Mouse (Mus musculus) right cerebral cortex, postnatal 4 days (tissue): ENCODE data around the gene D330020A13Rik.
A peak's percentile ranks its signal among the peaks of the same experiment; 100 is the strongest.

Source experiments
- DNase-seq: peaks from one replicate; pipeline ENCODE4 v3.0.0-alpha.2; 2022

Gene D330020A13Rik

DNA sequence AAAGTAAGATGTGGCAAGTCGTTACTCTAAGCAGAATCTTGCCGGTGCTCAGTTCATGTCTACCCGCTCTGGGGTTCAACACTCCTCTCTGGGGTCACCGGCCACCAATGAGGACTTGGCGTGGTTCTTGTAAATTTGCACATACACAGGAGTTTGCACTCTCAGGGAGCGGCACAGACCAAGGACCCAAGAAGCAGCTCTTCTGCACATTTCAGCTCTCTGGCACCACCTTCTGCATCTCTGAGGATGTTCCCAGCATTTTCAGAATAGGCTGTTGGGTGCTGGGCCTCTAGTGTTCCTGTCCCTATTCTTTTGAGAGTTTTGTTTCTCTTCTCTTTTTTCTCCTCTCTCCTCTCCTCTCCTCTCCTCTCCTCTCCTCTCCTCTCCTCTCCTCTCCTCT is 7.0 kb downstream of the D330020A13Rik start:
- DNase-seq, result peak; percentile 37

DNA sequence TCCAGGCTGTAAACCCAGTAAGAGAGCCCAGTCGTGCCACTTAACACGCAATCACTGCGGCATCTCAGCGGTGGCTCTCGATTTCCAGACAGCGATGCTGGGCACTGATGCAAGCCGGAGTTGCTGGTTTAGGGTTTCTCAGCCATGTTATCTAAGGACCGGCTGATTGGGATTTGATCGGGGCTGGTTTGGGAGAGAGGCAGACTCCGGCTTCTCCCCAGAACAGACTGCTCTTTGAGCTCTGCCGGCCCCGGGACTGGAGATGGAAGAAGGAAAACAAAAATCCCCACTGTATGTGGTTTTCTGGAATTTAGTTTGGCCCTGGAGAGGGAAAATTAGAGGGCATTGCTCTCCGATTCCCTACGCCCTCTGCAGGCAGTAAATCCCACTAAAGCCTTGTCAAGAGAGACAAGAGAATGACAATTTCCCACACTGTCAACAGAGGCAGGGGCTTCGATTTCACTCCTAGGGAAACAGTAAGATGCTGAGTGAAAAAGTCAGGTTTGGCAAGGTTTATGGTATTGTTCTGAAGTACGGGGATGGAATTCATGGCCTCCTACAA is 8.7 kb downstream of the D330020A13Rik start:
- peak; percentile 24 for DNase-seq

DNA sequence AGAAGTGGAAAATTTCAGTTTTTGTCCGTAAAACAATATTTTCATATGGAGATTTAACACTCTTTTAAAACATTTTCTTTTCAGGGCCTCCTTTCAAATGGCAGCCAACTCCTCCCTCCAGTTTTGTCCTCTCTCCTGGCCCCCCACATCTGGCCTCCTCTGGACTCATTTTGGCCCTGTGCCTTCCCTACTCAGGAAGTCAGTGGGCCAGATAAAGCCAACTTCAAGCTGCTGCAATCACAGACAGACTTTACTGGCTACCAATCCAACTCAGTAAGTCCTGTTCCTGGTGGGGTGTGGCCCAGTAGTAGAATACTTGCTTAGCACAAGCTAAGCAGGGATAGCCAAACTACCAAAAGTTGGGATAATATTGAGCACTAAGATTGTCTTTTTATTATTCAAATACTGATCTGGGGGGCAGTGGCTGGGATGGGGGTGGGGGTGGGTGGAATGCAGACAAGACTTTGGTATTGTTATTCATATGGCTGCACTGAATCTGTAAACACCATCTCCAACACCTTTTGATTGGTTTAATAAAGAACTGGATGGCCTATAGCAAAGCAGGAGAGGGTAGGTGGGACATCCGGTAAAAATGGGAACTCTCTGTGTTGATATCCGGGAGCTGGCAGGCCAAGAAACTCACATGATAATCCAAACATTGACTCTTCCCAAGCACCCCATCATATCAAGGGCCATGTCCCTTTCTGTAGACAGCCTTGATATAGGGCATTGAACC is 12.9 kb downstream of the D330020A13Rik start:
- no peak for DNase-seq

DNA sequence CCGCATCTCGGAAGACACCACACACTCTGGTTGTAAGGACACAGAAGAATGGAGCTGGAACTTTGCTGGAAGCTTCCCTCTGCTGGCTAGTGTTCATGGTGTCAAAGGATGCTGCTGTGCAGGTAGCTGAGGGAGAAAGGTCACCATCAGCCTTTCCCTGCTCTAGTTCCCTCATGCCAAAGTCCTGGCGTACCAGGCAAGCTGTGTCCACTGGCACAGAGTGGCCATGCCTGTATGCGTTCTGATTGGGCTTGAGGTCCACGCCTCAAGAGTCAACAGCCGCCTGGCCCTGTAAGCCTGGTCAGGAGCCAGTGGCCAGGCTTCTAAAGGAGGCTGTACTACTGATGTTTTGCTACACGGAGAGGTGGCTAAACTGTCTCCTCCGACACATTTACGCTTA is 15.2 kb downstream of the D330020A13Rik start:
- DNase-seq, result no peak

DNA sequence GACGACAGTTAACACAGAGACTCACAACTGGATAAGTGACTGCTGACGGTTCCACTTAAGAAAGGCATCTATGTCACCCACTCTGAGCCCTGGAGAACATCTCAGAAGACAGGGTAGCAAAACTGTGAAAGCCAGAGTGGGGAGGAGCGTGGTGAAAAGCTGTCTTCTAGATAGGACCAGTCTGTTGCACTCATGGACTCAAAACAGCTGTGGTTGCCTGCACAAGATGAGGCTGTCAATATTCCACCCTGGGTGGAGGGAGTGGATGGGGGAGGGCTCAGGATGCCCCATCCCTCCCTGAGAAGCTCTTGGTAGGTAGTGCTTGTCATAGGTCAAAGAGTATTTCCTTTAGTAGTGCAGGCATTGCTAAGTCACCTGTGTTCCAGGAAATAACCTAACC is 15.6 kb downstream of the D330020A13Rik start:
- DNase-seq, result no peak

DNA sequence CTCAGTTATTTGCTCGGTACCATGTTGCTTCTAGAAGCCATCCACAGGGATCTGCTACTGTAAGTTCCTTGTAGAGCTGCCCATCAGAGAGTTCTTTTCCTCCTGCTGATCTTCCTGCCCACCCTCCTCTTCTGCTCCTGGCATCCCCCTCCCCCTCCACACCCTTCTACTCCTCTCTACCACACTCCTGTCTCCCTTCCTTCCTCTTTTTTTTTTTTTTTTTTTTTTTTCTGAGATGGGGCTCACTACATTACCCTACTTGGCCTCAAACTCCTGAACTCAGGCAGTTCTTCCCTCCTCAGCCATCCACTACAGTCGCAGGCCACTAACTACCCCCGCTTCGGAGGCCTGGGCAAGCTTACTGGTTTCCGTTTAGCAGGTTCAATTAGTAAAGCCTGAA is 18.3 kb downstream of the D330020A13Rik start:
- no peak for DNase-seq

DNA sequence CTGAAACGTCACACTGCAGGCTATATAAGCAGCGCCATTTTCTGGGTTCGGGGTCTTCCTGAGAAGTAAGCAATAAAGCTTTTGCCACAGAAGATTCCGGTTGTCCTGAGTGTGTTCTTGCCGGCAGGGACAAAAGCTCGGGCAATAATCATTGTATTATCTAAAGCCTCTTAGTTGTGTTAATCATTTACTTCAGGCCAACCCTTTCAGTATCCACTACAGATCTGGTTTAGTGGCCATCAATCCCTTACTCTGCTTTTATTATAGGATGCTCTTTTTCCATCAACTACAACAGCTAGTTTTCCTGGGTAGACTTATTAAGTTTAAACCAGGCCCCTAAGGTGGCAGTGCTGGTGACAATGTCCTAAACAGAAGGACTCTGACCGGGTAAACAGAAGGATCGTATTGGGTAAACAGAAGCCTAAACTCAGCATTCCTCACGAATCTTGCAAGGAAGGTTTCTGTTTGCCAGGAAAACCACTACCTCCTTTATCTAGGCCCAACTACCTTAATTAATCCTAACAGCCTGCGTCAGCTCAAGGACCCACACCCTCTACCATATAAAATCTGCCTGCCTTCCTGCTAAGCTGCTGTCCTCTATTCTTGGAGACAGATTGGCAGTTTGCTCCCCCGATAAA is 24.3 kb downstream of the D330020A13Rik start:
- DNase-seq, result no peak

DNA sequence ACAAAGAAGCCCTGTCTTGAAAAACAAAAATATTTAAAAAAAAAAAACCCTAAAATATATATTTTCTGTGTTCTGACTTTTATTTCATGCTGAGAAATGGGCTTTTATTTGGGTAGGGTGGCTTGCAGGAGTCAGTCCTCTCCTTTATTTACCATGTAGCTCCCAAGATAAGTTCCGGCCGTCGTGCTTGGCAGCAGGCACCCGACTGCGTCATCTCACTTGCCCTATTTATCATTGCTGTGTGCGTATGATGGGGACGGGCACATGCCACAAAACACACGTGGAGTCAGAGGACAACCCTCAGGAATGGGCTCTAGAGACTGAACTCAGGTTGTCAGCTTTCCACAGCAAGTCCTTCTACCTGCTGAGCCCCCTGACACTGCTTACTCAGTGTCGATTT is 25.0 kb downstream of the D330020A13Rik start:
- DNase-seq, result no peak

DNA sequence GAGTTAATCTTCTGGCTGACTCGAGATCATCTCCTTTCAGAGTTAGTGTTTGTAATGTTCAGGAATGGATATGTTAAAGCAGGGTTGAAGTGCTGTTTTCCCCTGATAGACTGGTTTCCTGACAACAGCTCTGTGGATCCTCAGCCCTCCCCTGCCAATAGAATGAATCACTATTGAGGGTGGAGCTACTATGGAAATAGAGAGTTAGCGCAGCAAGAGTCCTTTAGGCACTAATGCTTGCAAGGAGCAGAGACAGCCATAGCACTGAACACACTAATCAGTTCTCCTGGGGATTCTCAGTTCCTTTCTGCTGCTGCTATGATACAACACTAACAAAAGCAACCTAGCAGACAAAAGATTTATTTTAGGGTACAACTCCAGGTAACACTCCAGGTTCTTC is 26.2 kb downstream of the D330020A13Rik start:
- no peak for DNase-seq

DNA sequence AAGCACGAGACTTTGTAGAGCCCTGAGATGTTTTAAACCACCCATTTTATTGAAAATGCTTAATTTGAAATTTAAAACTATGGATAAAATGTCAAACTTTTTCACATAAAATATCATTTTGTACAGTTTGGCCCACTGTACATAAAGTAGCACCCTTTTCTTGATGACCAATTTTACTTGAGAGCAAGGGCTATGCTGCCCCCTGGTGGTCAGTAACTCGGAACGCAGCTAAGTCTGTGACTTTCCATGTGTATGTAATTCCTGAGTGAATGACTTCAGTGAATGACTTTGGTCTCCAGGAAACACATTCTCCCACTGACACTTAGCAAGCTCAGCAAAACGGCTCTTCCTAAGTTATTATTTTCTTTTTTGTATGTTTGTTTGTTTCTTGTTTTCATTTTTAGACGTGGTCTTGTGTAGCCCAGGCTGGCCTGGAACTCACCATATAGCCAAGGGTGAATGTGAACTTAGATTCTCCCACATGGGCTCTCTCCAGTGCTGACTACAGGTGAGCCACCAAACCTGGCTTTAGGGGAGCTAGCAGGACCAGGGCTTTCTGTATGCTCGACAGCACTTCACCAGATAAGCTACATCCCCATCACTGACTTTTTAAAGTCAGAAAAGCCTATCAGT is 30.2 kb downstream of the D330020A13Rik start:
- DNase-seq, result peak; percentile 75

DNA sequence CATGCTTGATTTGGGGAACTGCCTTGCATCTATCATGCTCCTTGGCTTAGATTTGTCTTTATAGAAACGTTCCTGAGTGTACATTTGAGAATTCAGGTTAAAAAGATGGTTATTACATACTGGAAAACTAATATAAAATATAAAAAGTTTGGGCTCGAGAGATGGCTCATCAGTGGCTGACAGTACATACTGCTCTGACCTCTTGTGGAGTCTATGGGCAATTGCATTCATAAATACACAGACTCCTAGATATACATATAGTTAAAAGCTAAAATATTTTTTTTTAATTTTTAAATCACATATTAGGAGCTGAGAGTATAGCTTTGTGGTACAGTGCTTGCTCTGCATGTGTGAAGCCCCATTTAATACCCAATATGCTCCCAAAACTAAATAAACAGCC is 38.2 kb downstream of the D330020A13Rik start:
- DNase-seq, result no peak

DNA sequence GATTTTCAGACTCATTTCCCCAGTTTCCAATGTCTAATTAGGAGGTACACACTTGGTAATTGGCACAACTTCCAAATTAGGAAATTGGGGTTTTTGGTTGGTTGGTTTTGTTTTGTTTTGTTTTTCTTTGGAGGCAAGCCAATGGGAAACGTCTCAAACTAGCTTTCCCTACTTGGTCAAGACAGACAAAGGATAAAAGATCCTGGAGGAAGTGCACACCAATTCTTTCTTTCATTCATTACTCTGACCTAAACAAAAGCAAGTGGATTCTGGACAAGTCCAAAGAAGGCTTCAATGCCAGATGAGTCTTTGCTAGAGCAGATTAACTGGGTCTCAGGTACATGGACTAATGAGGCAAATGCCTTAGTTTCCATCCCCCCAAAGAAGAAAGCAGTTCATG is 49.8 kb downstream of the D330020A13Rik start:
- DNase-seq, result no peak
